Mouse (Mus musculus): ENCODE measurements at regions not wholly inside any gene's neighbourhood (a gene's known extent, or its start where the extent isn't known, plus 50 kb on each side); places are given as distances from the start of the nearest gene placed in this dataset.

- DNase-seq (ENCODE audit: low read depth, low spot score) = no peak
Measured at GRCm38 (mm10) chr15:68366816-68367215, 1866.1 kb upstream of the Lrrc6 start.

- DNase-seq (ENCODE audit: low read depth, low spot score) = peak; percentile 99
Measured at GRCm38 (mm10) chr15:68363058-68363735, 1862.5 kb upstream of the Lrrc6 start.

GRCm38 (mm10) chr15:68362081-68363057 lies 1861.7 kb upstream of the Lrrc6 start:
- DNase-seq (ENCODE audit: low read depth, low spot score) = peak; percentile 63

GRCm38 (mm10) chr15:68360956-68361908 lies 1860.5 kb upstream of the Lrrc6 start:
- no peak for DNase-seq (ENCODE audit: low read depth, low spot score)

GRCm38 (mm10) chr15:68359496-68359895 lies 1858.8 kb upstream of the Lrrc6 start:
- no peak for DNase-seq (ENCODE audit: low read depth, low spot score)

- no peak for DNase-seq (ENCODE audit: low read depth, low spot score)
Measured at GRCm38 (mm10) chr15:68355957-68356356, 1855.2 kb upstream of the Lrrc6 start.

GRCm38 (mm10) chr15:68344652-68345051 lies 1843.9 kb upstream of the Lrrc6 start:
- no peak for DNase-seq (ENCODE audit: low read depth, low spot score)

- DNase-seq (ENCODE audit: low read depth, low spot score) = no peak
Measured at GRCm38 (mm10) chr15:68342542-68342941, 1841.8 kb upstream of the Lrrc6 start.

- no peak for DNase-seq (ENCODE audit: low read depth, low spot score)
Measured at GRCm38 (mm10) chr15:68341056-68341455, 1840.3 kb upstream of the Lrrc6 start.

GRCm38 (mm10) chr15:68337264-68337663 lies 1836.6 kb upstream of the Lrrc6 start:
- DNase-seq (ENCODE audit: low read depth, low spot score) = no peak

GRCm38 (mm10) chr15:68335837-68336236 lies 1835.1 kb upstream of the Lrrc6 start:
- DNase-seq (ENCODE audit: low read depth, low spot score) = no peak

- no peak for DNase-seq (ENCODE audit: low read depth, low spot score)
Measured at GRCm38 (mm10) chr15:68316116-68316515, 1815.4 kb upstream of the Lrrc6 start.

Measured in ZHBTc4 (cell line).